Mouse (Mus musculus): ENCODE results near the gene Fam214a. TPM values are rescaled to one million over a fixed set of nuclear protein-coding genes. Genes with fewer than 3 reads are reported as not detected.

Fam214a gene
- polyA plus RNA-seq, 1 experiment from 2014 or later, result 1.6 TPM

- peak; percentile 45 for ATAC-seq (ENCODE audit: low read depth)
- Histone ChIP-seq H3K36me3 (no peaks in the 10 kb centered on the region), H3K4me1 (replicated peaks) (peaks cover 21% of the 10 kb centered on the region), H3K9ac (no peak overlapping the region), H3K9me3 (replicated peaks) (no peaks in the 10 kb centered on the region), H3K4me2 (no peak overlapping the region), H3K27ac (no peak overlapping the region), H3K27me3 (no peaks in the 10 kb centered on the region), H3K4me3 (replicated peaks) (no peak overlapping the region)
- WGBS (ENCODE audit: insufficient replicate concordance), result 60% methylated on average over 5 of the region's 5 CpGs
- DNase-seq, result no peak
Measured at GRCm38 (mm10) chr9:74972736-74973135, 20.1 kb downstream of the Fam214a start.

GRCm38 (mm10) chr9:74973154-74973553 lies 20.5 kb downstream of the Fam214a start:
- ATAC-seq (ENCODE audit: low read depth) (no peak), DNase-seq (no peak)
- Histone ChIP-seq H3K4me1 (replicated peaks) (peaks cover 21% of the 10 kb centered on the region), H3K4me3 (replicated peaks) (no peak overlapping the region), H3K27me3 (no peaks in the 10 kb centered on the region), H3K27ac (no peak overlapping the region), H3K9me3 (replicated peaks) (no peaks in the 10 kb centered on the region), H3K4me2 (no peak overlapping the region), H3K36me3 (no peaks in the 10 kb centered on the region), H3K9ac (no peak overlapping the region)
- 68% methylated on average over 4 of the region's 4 CpGs for WGBS (ENCODE audit: insufficient replicate concordance)

DNA sequence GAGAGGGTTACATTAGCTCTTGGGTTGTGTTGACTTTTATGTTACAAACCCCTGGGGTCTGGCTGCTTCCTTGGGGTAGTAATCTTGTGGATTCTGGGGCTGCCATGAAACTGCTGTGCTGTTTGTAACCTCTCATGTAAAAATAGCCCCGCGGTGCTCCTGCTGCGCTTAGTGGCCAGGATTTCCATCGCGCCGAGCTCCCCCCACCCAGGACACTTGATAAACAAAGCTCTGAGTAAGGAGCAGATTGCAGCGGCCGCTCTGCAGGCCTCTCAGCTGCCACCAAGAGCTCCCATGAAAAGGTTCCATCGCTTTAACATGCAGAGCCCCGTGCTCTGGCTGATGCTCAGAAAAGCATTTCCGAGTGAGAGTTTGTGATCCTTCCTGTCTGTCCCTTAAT lies 22.1 kb downstream of the Fam214a start:
- 26% methylated on average over 11 of the region's 11 CpGs for WGBS (ENCODE audit: insufficient replicate concordance)
- Histone ChIP-seq H3K27ac (no peak overlapping the region), H3K36me3 (no peaks in the 10 kb centered on the region), H3K4me2 (peak overlapping the region; percentile 4; the same call in 1 of the 2 replicates), H3K9me3 (replicated peaks) (no peaks in the 10 kb centered on the region), H3K27me3 (no peaks in the 10 kb centered on the region), H3K4me1 (replicated peaks) (peaks cover 21% of the 10 kb centered on the region), H3K9ac (no peak overlapping the region), H3K4me3 (replicated peaks) (no peak overlapping the region)
- ATAC-seq (ENCODE audit: low read depth), result no peak
- no peak for DNase-seq

DNA sequence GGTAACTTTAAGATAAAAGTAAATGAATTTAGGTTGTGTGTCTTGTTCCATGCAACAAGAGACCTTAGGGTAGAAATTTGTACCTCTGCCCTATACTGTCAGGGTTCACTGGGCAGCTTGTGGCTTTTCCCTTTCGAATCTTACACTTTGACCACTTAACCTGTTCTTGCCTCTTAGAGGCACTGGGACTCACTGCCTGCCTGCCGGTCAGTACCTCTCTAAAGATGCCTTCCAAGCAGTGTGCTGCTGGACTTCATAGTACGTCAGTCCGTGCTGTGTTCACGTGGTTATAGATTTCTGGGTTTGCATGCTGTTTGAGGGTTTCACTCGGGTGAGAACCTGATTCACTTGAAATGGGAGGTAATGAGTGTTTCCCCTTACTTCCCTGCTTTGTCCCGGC lies 22.7 kb downstream of the Fam214a start:
- Histone ChIP-seq H3K27ac (peak overlapping the region; percentile 48; the same call in 1 of the 2 replicates), H3K4me2 (peak overlapping the region; percentile 68), H3K36me3 (no peaks in the 10 kb centered on the region), H3K9ac (peak overlapping the region; percentile 36; the same call in 1 of the 2 replicates), H3K4me1 (replicated peaks) (peaks cover 21% of the 10 kb centered on the region), H3K4me3 (replicated peaks) (peak overlapping the region; percentile 57), H3K27me3 (no peaks in the 10 kb centered on the region), H3K9me3 (replicated peaks) (no peaks in the 10 kb centered on the region)
- 23% methylated on average over 7 of the region's 7 CpGs for WGBS (ENCODE audit: insufficient replicate concordance)
- DNase-seq, result no peak
- peak; percentile 19 for ATAC-seq (ENCODE audit: low read depth)

DNA sequence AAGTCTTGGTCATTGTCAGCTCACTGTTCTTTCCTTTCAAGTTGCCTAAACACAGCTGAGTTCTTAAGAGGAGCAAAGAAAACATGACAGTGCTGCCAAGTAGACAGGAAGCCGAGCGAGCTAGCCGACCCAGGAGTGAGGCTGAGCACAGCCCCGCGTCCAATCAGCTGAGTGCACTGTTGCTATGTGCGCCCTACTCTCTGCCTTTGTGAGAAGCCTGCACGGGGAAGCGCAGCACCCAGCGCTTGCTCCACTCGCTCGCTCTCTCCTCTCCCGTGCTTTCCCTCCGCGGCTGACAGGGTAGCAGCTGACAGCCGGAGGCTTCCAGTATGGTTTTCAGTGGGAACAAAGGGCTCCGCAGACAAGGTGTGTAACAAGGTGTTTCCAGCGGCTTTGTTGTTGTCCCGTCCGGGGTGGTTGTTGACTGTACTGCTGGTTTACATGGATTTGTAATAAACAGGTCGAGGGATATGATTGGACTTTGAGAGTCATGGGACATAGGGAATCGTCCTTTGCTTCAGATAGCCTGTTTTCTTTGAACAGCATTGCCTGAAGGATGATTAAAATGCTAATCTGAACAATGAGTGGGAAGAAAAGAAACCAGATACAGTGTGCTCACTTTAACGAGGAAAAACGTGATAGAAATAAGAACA lies 23.4 kb downstream of the Fam214a start:
- DNase-seq, result peak; percentile 45
- Histone ChIP-seq H3K4me1 (replicated peaks) (peaks cover 21% of the 10 kb centered on the region), H3K4me2 (peak overlapping the region; percentile 68), H3K27ac (peak overlapping the region; percentile 48; the same call in 1 of the 2 replicates), H3K36me3 (no peaks in the 10 kb centered on the region), H3K4me3 (replicated peaks) (peak overlapping the region; percentile 57), H3K9me3 (replicated peaks) (no peaks in the 10 kb centered on the region), H3K9ac (peak overlapping the region; percentile 58), H3K27me3 (no peaks in the 10 kb centered on the region)
- under 1% methylated on average over 23 of the region's 23 CpGs for WGBS (ENCODE audit: insufficient replicate concordance)
- peak; percentile 93 for ATAC-seq (ENCODE audit: low read depth)

DNA sequence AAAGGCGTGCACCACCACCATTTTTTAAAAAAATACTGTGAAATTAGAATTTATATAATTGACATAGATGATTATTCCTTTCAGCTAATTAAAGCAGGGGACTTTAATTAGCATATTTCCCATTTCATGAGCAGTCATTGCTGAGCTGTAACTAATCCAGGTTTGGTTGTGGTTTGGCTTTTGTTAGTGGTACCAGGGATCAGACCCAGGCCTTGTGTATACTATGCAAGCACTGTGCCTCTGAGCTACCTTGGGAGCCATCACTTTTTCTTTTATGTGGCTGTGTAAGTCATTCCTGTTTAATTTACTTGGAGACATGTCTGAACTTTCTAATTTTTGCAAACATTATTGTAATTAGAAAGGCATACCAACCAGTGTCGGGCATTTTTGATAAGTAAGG lies 24.6 kb downstream of the Fam214a start:
- ATAC-seq (ENCODE audit: low read depth), result no peak
- no peak overlapping the region for H3K9ac ChIP-seq
- no peak overlapping the region for H3K4me2 ChIP-seq
- H3K27me3 ChIP-seq, result no peaks in the 10 kb centered on the region
- H3K4me3 ChIP-seq (replicated peaks), result no peak overlapping the region
- WGBS (ENCODE audit: insufficient replicate concordance), result 69% methylated on average over 2 of the region's 2 CpGs
- no peaks in the 10 kb centered on the region for H3K9me3 ChIP-seq (replicated peaks)
- H3K36me3 ChIP-seq, result no peaks in the 10 kb centered on the region
- H3K4me1 ChIP-seq (replicated peaks), result peaks cover 21% of the 10 kb centered on the region
- DNase-seq, result no peak
- no peak overlapping the region for H3K27ac ChIP-seq

GRCm38 (mm10) chr9:74977962-74978361 lies 25.3 kb downstream of the Fam214a start:
- H3K4me2 ChIP-seq, result no peak overlapping the region
- ATAC-seq (ENCODE audit: low read depth), result no peak
- no peaks in the 10 kb centered on the region for H3K36me3 ChIP-seq

DNA sequence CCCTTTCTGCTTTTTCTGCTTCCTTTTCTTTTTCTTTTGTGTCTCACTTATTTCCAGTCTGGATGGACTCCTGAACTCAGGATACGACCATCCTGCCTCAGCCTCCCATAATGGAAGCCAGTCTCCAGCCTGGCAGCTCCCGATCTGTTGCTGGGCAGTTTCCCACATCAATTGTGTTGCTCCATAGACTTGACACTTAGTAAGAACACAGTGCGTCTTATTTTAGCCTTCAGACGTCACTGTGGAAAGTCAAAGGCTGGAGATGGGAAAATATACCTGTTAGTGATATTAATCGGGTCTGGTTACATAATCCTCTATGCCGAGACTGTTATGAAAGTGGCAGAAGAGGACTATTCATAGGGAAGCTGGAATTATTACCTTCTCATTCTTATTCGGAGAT lies 26.2 kb downstream of the Fam214a start:
- H3K4me3 ChIP-seq (replicated peaks), result no peak overlapping the region
- ATAC-seq (ENCODE audit: low read depth), result no peak

More at GRCm38 (mm10) chr9:74977962-74978361, 25.3 kb downstream of the Fam214a start:
- WGBS (ENCODE audit: insufficient replicate concordance), result 67% methylated on average over 7 of the region's 7 CpGs
- Histone ChIP-seq H3K9me3 (replicated peaks) (no peaks in the 10 kb centered on the region), H3K4me3 (replicated peaks) (no peak overlapping the region), H3K27ac (no peak overlapping the region), H3K9ac (no peak overlapping the region), H3K4me1 (replicated peaks) (peaks cover 19% of the 10 kb centered on the region), H3K27me3 (no peaks in the 10 kb centered on the region)
- DNase-seq, result no peak

DNA sequence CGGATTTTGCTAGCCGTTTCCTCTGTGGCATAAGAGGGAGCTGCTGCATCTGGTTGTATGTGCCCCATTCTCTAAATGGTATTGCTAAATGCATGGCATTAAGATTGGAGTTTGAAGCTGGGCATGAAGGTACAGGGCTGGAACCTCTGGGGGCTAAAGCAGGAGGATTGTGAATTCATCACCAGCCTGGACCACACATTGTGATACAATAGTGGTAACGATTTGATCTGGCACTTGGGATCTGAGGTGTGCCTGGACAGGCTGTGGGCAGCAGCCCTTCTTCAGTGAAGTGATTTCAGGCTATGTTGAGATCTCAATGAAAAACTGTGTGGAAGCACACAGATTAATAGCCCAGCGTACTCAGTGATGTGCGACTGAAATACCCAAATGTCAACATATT lies 26.7 kb downstream of the Fam214a start:
- no peak overlapping the region for H3K9ac ChIP-seq
- DNase-seq (no peak), ATAC-seq (ENCODE audit: low read depth) (no peak)
- WGBS (ENCODE audit: insufficient replicate concordance), result 73% methylated on average over 5 of the region's 5 CpGs
- H3K27ac ChIP-seq, result no peak overlapping the region
- no peak overlapping the region for H3K4me3 ChIP-seq (replicated peaks)
- peaks cover 17% of the 10 kb centered on the region for H3K4me1 ChIP-seq (replicated peaks)
- H3K4me2 ChIP-seq, result no peak overlapping the region
- no peaks in the 10 kb centered on the region for H3K9me3 ChIP-seq (replicated peaks)
- H3K36me3 ChIP-seq, result no peaks in the 10 kb centered on the region
- H3K27me3 ChIP-seq, result no peaks in the 10 kb centered on the region

More for the DNA sequence above, 26.2 kb downstream of the Fam214a start:
- Histone ChIP-seq H3K4me2 (no peak overlapping the region), H3K4me1 (replicated peaks) (peaks cover 19% of the 10 kb centered on the region), H3K27ac (no peak overlapping the region), H3K36me3 (no peaks in the 10 kb centered on the region), H3K9ac (no peak overlapping the region), H3K27me3 (no peaks in the 10 kb centered on the region), H3K9me3 (replicated peaks) (no peaks in the 10 kb centered on the region)
- WGBS (ENCODE audit: insufficient replicate concordance), result 65% methylated on average over 7 of the region's 7 CpGs
- DNase-seq, result no peak

GRCm38 (mm10) chr9:74979866-74980265 lies 27.2 kb downstream of the Fam214a start:
- Histone ChIP-seq H3K4me1 (replicated peaks) (peaks cover 13% of the 10 kb centered on the region), H3K27ac (no peak overlapping the region), H3K4me2 (no peak overlapping the region), H3K9me3 (replicated peaks) (no peaks in the 10 kb centered on the region), H3K4me3 (replicated peaks) (no peak overlapping the region), H3K9ac (no peak overlapping the region), H3K36me3 (no peaks in the 10 kb centered on the region), H3K27me3 (no peaks in the 10 kb centered on the region)
- no peak for ATAC-seq (ENCODE audit: low read depth)
- DNase-seq, result no peak
- WGBS (ENCODE audit: insufficient replicate concordance), result 50% methylated on average over 1 of the region's 1 CpGs

DNA sequence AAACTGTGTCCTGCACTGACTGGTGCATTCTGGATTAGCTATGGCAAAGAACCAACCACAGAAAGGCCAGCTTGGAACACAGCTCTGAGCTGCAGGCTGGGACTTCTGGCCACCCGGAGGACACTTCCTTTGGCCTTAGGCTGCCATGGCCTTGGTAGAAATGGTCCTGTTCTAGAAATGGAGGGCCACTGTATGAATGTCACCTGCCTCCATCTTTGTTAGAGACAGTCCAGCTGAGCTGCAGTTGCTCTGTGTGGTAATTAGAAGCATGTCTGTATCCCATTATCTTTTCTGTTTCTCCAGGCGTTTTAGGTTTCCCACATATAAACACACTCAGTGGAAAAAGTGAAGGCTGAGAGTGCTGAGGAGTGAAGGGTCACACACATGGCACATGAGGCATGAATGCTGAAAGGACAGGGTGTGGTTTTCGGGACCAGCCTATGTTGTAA lies 29.0 kb downstream of the Fam214a start:
- H3K4me3 ChIP-seq (replicated peaks), result no peak overlapping the region
- H3K9me3 ChIP-seq (replicated peaks), result no peaks in the 10 kb centered on the region
- H3K36me3 ChIP-seq, result no peaks in the 10 kb centered on the region
- H3K4me2 ChIP-seq, result no peak overlapping the region
- H3K27me3 ChIP-seq, result no peaks in the 10 kb centered on the region
- no peak overlapping the region for H3K27ac ChIP-seq
- 0 out of 2 replicates have a peak, but pooled peaks cover under 1% of the 10 kb centered on the region for H3K4me1 ChIP-seq (replicated peaks)
- no peak for DNase-seq
- H3K9ac ChIP-seq, result no peak overlapping the region
- no peak for ATAC-seq (ENCODE audit: low read depth)
- WGBS (ENCODE audit: insufficient replicate concordance), result 55% methylated on average over 3 of the region's 3 CpGs

- H3K27ac ChIP-seq, result no peak overlapping the region
- H3K4me3 ChIP-seq (replicated peaks), result no peak overlapping the region
- ATAC-seq (ENCODE audit: low read depth) (no peak), DNase-seq (no peak)
- no peak overlapping the region for H3K9ac ChIP-seq
- H3K36me3 ChIP-seq, result no peaks in the 10 kb centered on the region
- no peaks in the 10 kb centered on the region for H3K9me3 ChIP-seq (replicated peaks)
- H3K27me3 ChIP-seq, result no peaks in the 10 kb centered on the region
- H3K4me1 ChIP-seq (replicated peaks), result no peaks in the 10 kb centered on the region
- H3K4me2 ChIP-seq, result no peak overlapping the region
- 65% methylated on average over 8 of the region's 8 CpGs for WGBS (ENCODE audit: insufficient replicate concordance)
Measured at GRCm38 (mm10) chr9:74982193-74982592, 29.5 kb downstream of the Fam214a start.
